Mouse (Mus musculus) liver, embryonic 15.5 days (tissue): ENCODE results near the gene Scaf8. TPM values are rescaled to one million over a fixed set of nuclear protein-coding genes. Genes with fewer than 3 reads are reported as not detected.
"Not testable (repeated sequence)": the region's sequence is repeated elsewhere in the genome, so short reads cannot be mapped to it uniquely, and the experiment has no call there.

Experiments used
- ATAC-seq: fragments of 200-750 bp; cut with Nextera tagmentation; 2 replicates; pipeline ENCODE4 v1.8.0; 2017; ENCODE audit warnings: moderate number of reproducible peaks, mild to moderate bottlenecking, moderate library complexity; ENCODE audit not compliant: insufficient read depth
- H3K27ac ChIP-seq: fragments of 300-500 bp; sonication (generic); replicated peaks from 2 replicates; pipeline ENCODE4 v1.5.1; 2015; ENCODE audit warnings: mild to moderate bottlenecking, inconsistent platforms
- H3K27me3 ChIP-seq: fragments of 300-500 bp; sonication (generic); 2 replicates; pipeline ENCODE4 v1.6.1; 2015; ENCODE audit warnings: mild to moderate bottlenecking, inconsistent platforms
- H3K36me3 ChIP-seq: fragments of 300-500 bp; sonication (generic); replicated peaks from 2 replicates; pipeline ENCODE4 v1.6.1; 2015; ENCODE audit warnings: moderate library complexity, mild to moderate bottlenecking, inconsistent platforms
- H3K4me1 ChIP-seq: fragments of 300-500 bp; sonication (generic); replicated peaks from 2 replicates; pipeline ENCODE4 v1.6.1; 2015; ENCODE audit warnings: inconsistent platforms
- H3K4me2 ChIP-seq: fragments of 300-500 bp; sonication (generic); 2 replicates; pipeline ENCODE4 v1.6.1; 2015; ENCODE audit warnings: moderate library complexity, mild to moderate bottlenecking, inconsistent platforms
- H3K4me3 ChIP-seq: fragments of 300-500 bp; sonication (generic); replicated peaks from 2 replicates; pipeline ENCODE4 v1.5.1; 2015; ENCODE audit warnings: mild to moderate bottlenecking, inconsistent platforms
- H3K9ac ChIP-seq: fragments of 300-500 bp; sonication (generic); 2 replicates; pipeline ENCODE4 v1.6.1; 2015; ENCODE audit warnings: moderate library complexity, mild to moderate bottlenecking, inconsistent platforms
- H3K9me3 ChIP-seq: fragments of 300-500 bp; sonication (generic); replicated peaks from 2 replicates; pipeline ENCODE4 v1.6.1; 2016; ENCODE audit warnings: inconsistent platforms
- WGBS: fragments of 180-500 bp; shearing (Covaris S2); methylation state at CpG from one replicate; pipeline ENCODE4 v1.1.7; 2015; ENCODE audit warnings: mixed read lengths; ENCODE audit not compliant: insufficient replicate concordance; 5-methylcytosine and 5-hydroxymethylcytosine counted together
- polyA plus RNA-seq: library from polyadenylated mRNA; unstranded; fragments of >200 nt; fragmentation: Nextera tagmentation; extraction: Ambion mirVana; gene quantifications from 2 replicates; pipeline ENCODE4 v1.2.1, GENCODE M21; 2015

Gene Scaf8
- 7.8 and 8.0 TPM in 2 replicates for polyA plus RNA-seq

DNA sequence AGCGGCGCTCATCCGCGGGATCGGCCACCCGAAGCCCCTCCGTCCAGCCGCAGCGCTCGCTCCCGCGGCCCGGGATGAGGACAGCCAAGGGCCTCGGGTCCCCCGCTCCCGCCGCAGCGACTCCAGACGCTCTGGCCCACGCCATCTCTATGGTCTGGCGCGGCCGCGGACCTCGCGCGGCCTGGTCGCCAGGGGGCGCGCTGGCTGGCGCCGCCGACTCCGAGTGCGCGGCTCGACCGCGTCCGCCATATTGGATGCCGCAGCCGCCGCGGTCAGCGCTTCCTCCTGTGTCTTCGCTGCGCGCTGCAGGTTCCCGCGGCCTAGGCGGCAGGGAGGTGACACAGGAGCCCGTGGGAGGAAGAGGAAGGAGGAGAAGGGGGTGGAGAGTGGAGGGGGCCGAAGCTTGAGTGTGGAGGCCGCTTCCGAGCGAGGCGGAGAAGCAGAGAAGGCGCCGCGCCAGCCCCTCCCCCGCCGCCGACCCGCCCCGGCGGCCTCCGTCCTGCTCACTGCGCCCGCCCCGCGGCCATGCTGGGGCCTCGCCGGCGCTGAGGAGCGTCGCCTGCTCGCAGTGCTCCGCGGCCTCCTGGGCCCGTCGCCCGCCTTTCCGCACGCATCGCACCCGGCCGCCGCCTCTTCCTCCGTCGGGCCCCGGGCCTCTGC lies at the start of gene Scaf8:
TSS of gene Scaf8 (plus strand) at position 253 of the 660 bp plus-strand sequence.
- peak within 1 kb of the TSS; percentile 84 for H3K4me2 ChIP-seq
- peak; percentile 92 for ATAC-seq
- no peaks in the 10 kb centered on the region for H3K27me3 ChIP-seq
- peaks cover 29% of the 10 kb centered on the region for H3K4me1 ChIP-seq
- no peaks in the 10 kb centered on the region for H3K36me3 ChIP-seq
- peak within 1 kb of the TSS; percentile 99 for H3K27ac ChIP-seq
- WGBS: under 1% methylated on average over 71 of the region's 91 CpGs
- no peaks in the 10 kb centered on the region for H3K9me3 ChIP-seq
- H3K4me3 ChIP-seq: peak within 1 kb of the TSS; percentile 97
- H3K9ac ChIP-seq: peak within 1 kb of the TSS; percentile 84

DNA sequence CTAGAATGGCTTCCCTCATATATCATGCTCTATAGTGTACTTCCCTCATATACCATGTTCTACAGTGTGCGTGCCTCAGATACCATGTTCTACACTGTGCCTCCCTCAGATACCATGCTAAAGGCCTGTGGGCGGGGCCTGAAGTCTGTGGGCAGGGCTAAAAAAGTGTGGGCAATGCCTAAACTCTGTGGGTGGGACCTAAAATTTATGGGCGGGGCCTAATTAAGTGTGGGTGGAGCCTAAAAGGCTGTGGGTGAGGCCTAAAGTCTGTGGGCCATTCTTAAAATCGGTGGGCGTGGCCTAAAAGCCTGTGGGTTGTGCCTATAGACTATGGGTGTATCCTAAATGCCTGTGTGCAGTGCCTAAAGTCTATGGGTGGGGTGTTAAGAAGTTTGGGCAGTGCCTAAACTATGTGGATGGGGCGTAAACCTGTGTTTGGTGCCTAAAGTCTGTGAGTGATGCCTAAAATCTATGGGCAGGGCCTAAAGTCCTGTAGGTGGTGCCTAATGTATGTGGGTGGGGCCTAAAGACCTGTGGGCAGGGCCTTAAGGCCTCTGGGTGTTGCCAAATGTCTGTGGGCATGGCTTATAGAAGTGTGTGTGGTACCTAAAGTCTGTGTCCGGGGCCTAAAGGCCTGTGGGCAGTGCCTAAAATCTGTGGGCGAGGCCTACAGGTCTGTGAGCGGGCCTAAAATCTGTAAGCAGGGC lies 39.5 kb upstream of the Scaf8 start:
- ATAC-seq: no peak
- H3K9ac ChIP-seq: no peak overlapping the region
- no peak overlapping the region for H3K27ac ChIP-seq
- no peaks in the 10 kb centered on the region for H3K9me3 ChIP-seq
- peaks cover 14% of the 10 kb centered on the region; the same call in 1 of the 2 replicates for H3K36me3 ChIP-seq
- H3K27me3 ChIP-seq: no peaks in the 10 kb centered on the region
- no peak overlapping the region for H3K4me3 ChIP-seq
- no peak overlapping the region for H3K4me2 ChIP-seq
- H3K4me1 ChIP-seq: no peaks in the 10 kb centered on the region
- WGBS: 80% methylated on average over 9 of the region's 9 CpGs

DNA sequence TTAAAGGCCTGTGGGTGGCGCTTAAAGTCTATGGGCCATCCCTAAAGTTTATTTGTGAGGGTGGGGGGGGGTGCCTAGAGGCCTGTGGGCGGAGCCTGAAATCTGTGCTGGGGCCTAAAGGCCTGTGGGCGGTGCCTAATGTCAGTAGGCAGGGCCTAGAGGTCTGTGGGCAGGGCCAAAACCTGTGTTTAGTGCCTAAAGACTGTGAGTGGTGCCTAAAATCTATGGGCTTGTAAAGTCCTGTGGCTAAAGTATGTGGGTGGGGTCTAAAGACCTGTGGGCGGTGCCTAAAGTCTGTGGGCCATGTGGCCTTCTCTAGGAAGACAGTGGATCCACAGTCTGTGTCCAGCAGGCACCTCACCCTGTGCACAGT lies 38.9 kb upstream of the Scaf8 start:
- Histone ChIP-seq H3K4me2 (no peak overlapping the region), H3K36me3 (peaks cover 13% of the 10 kb centered on the region; the same call in 1 of the 2 replicates), H3K4me1 (no peaks in the 10 kb centered on the region), H3K4me3 (no peak overlapping the region), H3K27me3 (no peaks in the 10 kb centered on the region), H3K27ac (no peak overlapping the region), H3K9ac (no peak overlapping the region), H3K9me3 (no peaks in the 10 kb centered on the region)
- 76% methylated on average over 4 of the region's 4 CpGs for WGBS
- ATAC-seq: no peak

DNA sequence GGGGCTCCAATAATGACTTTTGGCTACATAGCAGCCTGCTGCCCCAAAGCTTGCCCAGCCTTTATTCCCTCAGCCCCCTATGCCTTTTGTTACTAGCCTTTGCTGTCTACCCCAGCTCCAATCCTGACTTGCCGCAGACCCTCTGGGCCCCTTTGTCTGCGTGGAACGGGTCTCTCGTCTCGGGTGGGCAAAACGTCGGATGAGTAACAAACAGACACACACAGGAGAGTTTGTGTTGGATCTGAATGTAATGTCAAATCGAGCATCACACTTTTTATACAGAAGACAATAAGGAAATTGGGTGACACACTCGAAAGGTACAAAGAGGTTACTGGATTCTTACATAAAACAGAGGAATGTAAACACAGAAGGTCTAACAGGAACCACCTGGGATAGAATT lies 36.8 kb upstream of the Scaf8 start:
- ATAC-seq, H3K4me2 ChIP-seq, H3K4me1 ChIP-seq, H3K27me3 ChIP-seq, H3K4me3 ChIP-seq, H3K9ac ChIP-seq, H3K9me3 ChIP-seq, H3K27ac ChIP-seq, H3K36me3 ChIP-seq: not testable (repeated sequence)
- 79% methylated on average over 9 of the region's 9 CpGs for WGBS

DNA sequence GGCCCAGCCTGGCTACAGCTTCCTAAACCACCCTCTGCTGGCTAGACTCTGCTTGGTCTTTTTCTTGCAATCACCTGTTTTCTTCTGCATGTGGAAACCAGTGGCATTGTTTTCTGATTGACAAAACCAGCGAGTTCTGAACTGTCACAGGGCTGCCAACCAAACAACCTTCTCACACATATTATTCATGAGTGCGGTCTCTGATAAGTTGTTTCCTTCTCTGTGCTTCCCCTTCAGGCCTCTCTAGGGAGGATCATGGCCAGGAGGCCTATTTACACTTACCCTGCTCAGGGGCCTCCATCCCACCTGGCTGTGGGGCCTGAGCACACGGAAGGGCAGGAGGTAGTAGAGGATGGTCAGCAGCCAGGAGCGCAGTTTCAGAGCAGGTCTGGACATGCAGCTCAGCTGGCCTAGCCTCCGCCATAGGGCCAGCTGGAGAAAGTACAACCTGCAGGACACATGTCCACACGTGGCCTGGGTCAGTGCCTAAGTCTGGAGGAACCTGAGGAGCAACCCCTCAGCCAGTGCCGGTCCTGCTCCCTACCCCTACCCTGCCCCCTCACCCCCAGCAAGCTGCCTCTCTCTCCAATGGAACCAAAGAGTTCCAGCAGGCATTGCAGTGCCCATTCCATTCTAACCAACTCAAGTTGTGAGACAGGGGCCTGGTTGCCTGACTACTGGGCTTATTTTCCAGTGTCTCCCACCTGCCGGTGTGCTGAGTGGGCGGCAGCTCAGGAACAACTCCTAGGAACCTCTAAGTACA lies 34.0 kb upstream of the Scaf8 start:
- WGBS: 75% methylated on average over 8 of the region's 9 CpGs
- H3K4me1 ChIP-seq: peaks cover 11% of the 10 kb centered on the region
- H3K4me2 ChIP-seq, ATAC-seq, H3K9ac ChIP-seq, H3K27me3 ChIP-seq, H3K9me3 ChIP-seq, H3K27ac ChIP-seq, H3K36me3 ChIP-seq, H3K4me3 ChIP-seq: not testable (repeated sequence)

DNA sequence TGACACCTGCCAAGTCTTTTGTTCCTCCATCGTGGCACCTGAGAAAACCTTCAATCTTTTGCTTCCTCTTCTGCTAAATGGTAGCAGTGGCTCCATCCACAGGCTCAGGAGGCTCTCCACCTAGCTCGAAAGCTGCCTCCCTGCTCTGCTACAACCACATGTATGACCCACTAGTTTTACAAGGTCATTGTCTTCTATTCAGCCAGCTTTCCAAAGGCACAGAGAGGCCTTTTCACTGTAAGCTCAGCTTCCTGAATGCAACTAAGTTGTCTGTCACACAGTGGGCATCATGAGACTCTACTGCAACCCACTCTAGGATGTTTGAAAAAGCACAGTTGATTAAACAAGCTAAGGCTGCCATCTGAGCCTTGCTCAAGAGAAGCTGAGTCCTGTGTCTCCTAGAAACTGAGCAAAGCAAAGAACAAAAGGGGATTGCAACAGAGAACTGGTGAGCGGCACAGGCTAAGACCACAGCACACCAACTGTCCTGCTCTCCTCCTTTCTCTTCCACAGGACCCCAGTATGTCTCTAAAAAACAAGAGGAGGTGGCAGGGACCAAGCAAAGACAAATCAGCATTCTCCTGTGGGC lies 33.2 kb upstream of the Scaf8 start:
- ATAC-seq: peak; percentile 17
- not testable (repeated sequence) for H3K9ac ChIP-seq, H3K4me2 ChIP-seq, H3K27ac ChIP-seq, H3K4me3 ChIP-seq, H3K36me3 ChIP-seq, H3K27me3 ChIP-seq, H3K9me3 ChIP-seq
- 49% methylated on average over 3 of the region's 3 CpGs for WGBS
- peaks cover 11% of the 10 kb centered on the region for H3K4me1 ChIP-seq

DNA sequence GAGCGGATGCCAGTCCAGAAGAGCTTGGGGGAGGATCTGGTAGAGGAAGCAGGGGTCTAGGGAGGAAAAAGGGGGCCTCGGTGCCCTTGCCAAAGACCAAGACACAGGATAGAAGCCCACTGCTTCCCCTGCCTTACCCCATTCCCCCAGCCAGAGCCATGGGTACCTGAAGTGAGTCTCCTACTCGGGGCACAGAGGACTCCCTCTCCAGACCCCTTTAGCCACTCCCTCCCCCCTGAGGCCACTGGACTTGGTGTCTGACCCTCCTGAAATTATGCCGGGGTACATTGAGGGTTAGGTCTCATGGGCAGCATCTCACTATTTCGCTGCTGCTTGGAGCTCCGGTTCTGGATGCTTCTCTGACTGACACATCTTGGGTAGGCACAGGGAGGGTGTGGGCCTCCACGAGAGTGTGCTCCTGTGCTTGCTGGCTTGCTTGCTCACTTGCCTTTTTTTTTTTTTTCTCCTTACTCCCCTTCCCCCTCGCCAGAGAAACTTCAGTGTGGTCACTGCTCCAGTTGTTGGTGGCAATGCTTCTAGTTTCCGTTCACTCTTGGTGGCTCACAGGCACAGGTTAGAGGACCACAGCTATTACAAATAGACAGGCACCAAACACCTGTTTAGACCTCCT lies 32.5 kb upstream of the Scaf8 start:
- ATAC-seq: peak; percentile 19
- H3K4me2 ChIP-seq: peak overlapping the region; percentile 87
- not testable (repeated sequence) for H3K9me3 ChIP-seq, H3K27ac ChIP-seq, H3K27me3 ChIP-seq, H3K36me3 ChIP-seq, H3K9ac ChIP-seq
- peaks cover 11% of the 10 kb centered on the region for H3K4me1 ChIP-seq
- H3K4me3 ChIP-seq: peak overlapping the region; percentile 54; the same call in 1 of the 2 replicates
- 62% methylated on average over 7 of the region's 9 CpGs for WGBS

DNA sequence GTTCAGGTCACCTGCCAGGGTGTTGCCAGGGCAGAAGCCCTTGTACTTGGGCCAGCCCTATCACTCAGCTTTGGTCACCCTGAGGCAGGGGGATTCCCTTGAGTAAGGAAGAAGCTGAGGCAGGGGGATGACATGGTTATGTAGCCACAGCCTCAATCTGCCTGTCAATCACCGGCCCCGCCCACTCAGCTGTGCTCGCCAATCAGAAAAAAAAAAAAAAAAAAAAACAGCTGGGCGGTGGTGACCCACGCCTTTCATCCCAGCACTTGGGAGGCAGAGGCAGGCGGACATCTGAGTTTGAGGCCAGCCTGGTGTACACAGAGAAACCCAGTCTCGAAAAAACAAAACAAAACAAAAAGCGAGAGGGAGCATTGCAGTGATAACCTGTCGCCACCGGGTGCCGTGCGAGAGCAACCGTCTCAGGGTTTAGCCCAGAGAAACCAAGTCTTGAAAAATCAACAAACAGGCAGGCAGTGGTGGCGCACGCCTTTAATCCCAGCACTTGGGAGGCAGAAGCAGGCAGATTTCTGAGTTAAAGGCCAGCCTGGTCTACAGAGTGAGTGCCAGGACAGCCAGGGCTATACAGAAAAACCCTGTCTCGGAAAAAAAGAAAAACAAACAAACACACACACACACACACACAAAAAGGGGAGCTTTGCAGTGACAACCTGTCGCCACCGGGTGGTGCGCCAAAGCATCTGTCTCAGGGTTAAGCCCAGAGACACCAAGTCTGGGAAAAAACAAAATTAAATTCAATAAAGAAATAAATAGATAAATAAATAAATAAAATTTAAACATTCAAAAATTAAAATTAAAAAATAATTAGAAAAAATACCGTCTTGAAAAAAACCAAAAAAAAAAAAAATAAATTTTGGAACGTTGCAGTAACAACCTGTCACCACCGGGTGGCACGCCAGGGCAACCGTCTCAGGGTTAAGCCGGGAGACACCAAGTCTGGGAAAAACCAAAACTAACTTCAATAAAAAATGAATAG lies 31.7 kb upstream of the Scaf8 start:
- peak; percentile 24 for ATAC-seq
- Histone ChIP-seq H3K4me2 (peak overlapping the region; percentile 87), H3K4me3 (peak overlapping the region; percentile 73), H3K27ac (peak overlapping the region; percentile 81), H3K9ac (peak overlapping the region; percentile 46), H3K4me1 (peaks cover 11% of the 10 kb centered on the region)
- not testable (repeated sequence) for H3K9me3 ChIP-seq, H3K27me3 ChIP-seq, H3K36me3 ChIP-seq
- WGBS: 2% methylated on average over 25 of the region's 25 CpGs

DNA sequence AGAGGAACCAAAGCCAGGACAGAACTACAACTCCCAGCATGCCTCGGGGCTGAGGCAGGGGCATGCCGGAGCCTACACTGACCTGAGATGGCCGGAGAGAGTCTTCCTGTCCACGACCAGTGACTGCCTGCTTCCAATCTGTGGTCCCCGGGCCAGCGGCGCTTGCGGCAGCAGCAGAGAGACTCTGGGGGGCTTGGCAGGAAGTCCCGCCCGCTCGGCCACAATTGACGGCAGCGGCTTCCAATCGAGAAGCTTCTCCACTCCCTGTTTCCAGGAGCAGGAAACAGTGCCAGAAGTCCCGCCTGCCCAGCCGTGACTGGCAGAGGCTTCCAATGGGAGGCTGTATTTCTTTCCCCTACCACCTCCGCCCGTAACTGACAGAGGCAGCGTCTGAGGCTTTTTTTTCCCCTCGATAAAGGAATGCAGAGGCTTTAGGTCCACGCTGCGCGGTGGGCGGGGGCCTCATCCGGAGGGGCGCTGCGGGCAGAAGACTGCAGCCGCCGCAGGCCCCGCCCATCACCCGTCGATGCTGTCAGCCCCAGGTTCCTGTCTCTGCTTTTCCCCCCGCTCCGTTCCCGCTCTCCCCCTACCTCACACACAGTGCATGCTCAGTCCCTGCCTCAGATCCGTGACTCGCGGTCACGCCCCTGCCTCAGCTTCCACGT lies 30.8 kb upstream of the Scaf8 start:
- Histone ChIP-seq H3K9ac (peak overlapping the region; percentile 66), H3K4me2 (peak overlapping the region; percentile 87), H3K36me3 (no peaks in the 10 kb centered on the region), H3K4me1 (peaks cover 11% of the 10 kb centered on the region), H3K9me3 (0 out of 2 replicates have a peak, but pooled peaks cover 3% of the 10 kb centered on the region), H3K27me3 (0 out of 2 replicates have a peak, but pooled peaks cover 3% of the 10 kb centered on the region), H3K27ac (peak overlapping the region; percentile 97), H3K4me3 (peak overlapping the region; percentile 73)
- peak; percentile 76 for ATAC-seq
- 0% methylated on average over 40 of the region's 40 CpGs for WGBS
